Mouse (Mus musculus): ENCODE measurements around the gene Setd1a.

GRCm38 (mm10) chr7:127812292-127812691 is 35.8 kb downstream of the Setd1a start:
- TF ChIP-seq POLR2A (IDR thresholded peaks at IDR 0.05; ENCODE audit: low read depth, low read length) (no peak), KAT2A (IDR thresholded peaks at IDR 0.05; ENCODE audit: insufficient replicate concordance, low read length) (no peak), MYC (IDR thresholded peaks at IDR 0.05; ENCODE audit: low read depth, low read length) (no peak), CTCF (conservative IDR thresholded peaks at IDR 0.05 in 1 of 2, IDR thresholded peaks at IDR 0.05 in 1 of 2; ENCODE audit: low read depth in 2 of 2, low read length in 2 of 2) (no peak), USF1 (IDR thresholded peaks at IDR 0.05; ENCODE audit: low read depth, low read length) (no peak), EP300 (IDR thresholded peaks at IDR 0.05; ENCODE audit: low read length) (no peak), BHLHE40 (IDR thresholded peaks at IDR 0.05; ENCODE audit: low read depth, low read length) (no peak), SMC3 (IDR thresholded peaks at IDR 0.05; ENCODE audit: low read depth, low read length) (no peak), PAX5 (IDR thresholded peaks at IDR 0.05; ENCODE audit: low read length) (no peak), ELF1 (IDR thresholded peaks at IDR 0.05; ENCODE audit: low read depth, low read length) (no peak), MEF2A (IDR thresholded peaks at IDR 0.05; ENCODE audit: borderline replicate concordance, low read depth, low read length) (no peak)

Data from CH12.LX (cell line).